Mouse (Mus musculus) neural tube, embryonic 11.5 days (tissue): ENCODE measurements around the gene 1600012H06Rik. TPM values are rescaled to one million over a fixed set of nuclear protein-coding genes. Genes with fewer than 3 reads are reported as not detected.
"Not testable (repeated sequence)": the region's sequence is repeated elsewhere in the genome, so short reads cannot be mapped to it uniquely, and the experiment has no call there.

Source experiments
- ATAC-seq: fragments of 200-750 bp; cut with Nextera tagmentation; 2 replicates; pipeline ENCODE4 v1.8.0; 2017; ENCODE audit warnings: moderate number of reproducible peaks, mild to moderate bottlenecking, moderate TSS enrichment, moderate library complexity; ENCODE audit not compliant: insufficient read depth, low FRiP score, low TSS enrichment
- DNase-seq: peaks from one replicate; pipeline ENCODE4 v3.0.0-alpha.2; 2015; ENCODE audit warnings: low spot score
- H3K27ac ChIP-seq: fragments of 300-500 bp; sonication (generic); 2 replicates; pipeline ENCODE4 v1.5.1; 2014; ENCODE audit warnings: low read depth, mild to moderate bottlenecking, low read length
- H3K27me3 ChIP-seq: fragments of 300-500 bp; sonication (generic); 2 replicates; pipeline ENCODE4 v1.6.1; 2014; ENCODE audit warnings: mild to moderate bottlenecking, low read length, mixed read lengths; ENCODE audit not compliant: control insufficient read depth, insufficient read depth
- H3K36me3 ChIP-seq: fragments of 300-500 bp; sonication (generic); 2 replicates; pipeline ENCODE4 v1.6.1; 2014; ENCODE audit warnings: mild to moderate bottlenecking, low read length, moderate library complexity, mixed read lengths; ENCODE audit not compliant: control insufficient read depth, insufficient read depth
- H3K4me1 ChIP-seq: fragments of 300-500 bp; sonication (generic); 2 replicates; pipeline ENCODE4 v1.6.1; 2014; ENCODE audit warnings: low read length, mixed read lengths; ENCODE audit not compliant: control insufficient read depth, insufficient read depth
- H3K4me2 ChIP-seq: fragments of 300-500 bp; sonication (generic); 2 replicates; pipeline ENCODE4 v1.6.1; 2014; ENCODE audit warnings: low read depth, mild to moderate bottlenecking, moderate library complexity
- H3K4me3 ChIP-seq: fragments of 300-500 bp; sonication (generic); 2 replicates; pipeline ENCODE4 v1.5.1; 2014; ENCODE audit warnings: low read depth, low read length
- H3K9ac ChIP-seq: fragments of 300-500 bp; sonication (generic); 2 replicates; pipeline ENCODE4 v1.6.1; 2014; ENCODE audit warnings: mild to moderate bottlenecking, low read length
- H3K9me3 ChIP-seq: fragments of 300-500 bp; sonication (generic); 2 replicates; pipeline ENCODE4 v1.6.1; 2016; ENCODE audit warnings: low read length; ENCODE audit not compliant: control insufficient read depth
- WGBS: fragments of 180-500 bp; shearing (Covaris S2); extraction: QIAGEN DNeasy Blood & Tissue Kit; methylation state at CpG from one replicate; pipeline ENCODE4 v1.1.7; 2014; 5-methylcytosine and 5-hydroxymethylcytosine counted together
- polyA plus RNA-seq: library from polyadenylated mRNA; unstranded; fragments of >200 nt; fragmentation: Nextera tagmentation; extraction: Ambion mirVana; gene quantifications from 2 replicates; pipeline ENCODE4 v1.2.1, GENCODE M21; 2014

Gene 1600012H06Rik
- polyA plus RNA-seq, 1 experiment from 2014 or later = 36.2 TPM

- Histone ChIP-seq H3K36me3 (no peaks in the 10 kb centered on the region; the same call in 1 of the 2 replicates), H3K9me3 (no peaks in the 10 kb centered on the region), H3K4me1 (peaks cover 7% of the 10 kb centered on the region), H3K27ac (no peak overlapping the region), H3K27me3 (no peaks in the 10 kb centered on the region), H3K4me2 (no peak overlapping the region), H3K4me3 (no peak overlapping the region), H3K9ac (no peak overlapping the region)
- ATAC-seq = no peak
- DNase-seq = no peak
- WGBS = 90% methylated on average over 5 of the region's 5 CpGs
Observed at GRCm38 (mm10) chr17:14958686-14959327, 15.8 kb downstream of the 1600012H06Rik start.

- H3K9ac ChIP-seq = no peak overlapping the region; the same call in 1 of the 2 replicates
- no peak overlapping the region for H3K27ac ChIP-seq
- H3K36me3 ChIP-seq = no peaks in the 10 kb centered on the region; the same call in 1 of the 2 replicates
- DNase-seq = no peak
- WGBS = 23% methylated on average over 3 of the region's 3 CpGs
- H3K9me3 ChIP-seq = no peaks in the 10 kb centered on the region
- H3K4me3 ChIP-seq = peak overlapping the region; percentile 25
- H3K4me1 ChIP-seq = peaks cover 7% of the 10 kb centered on the region
- H3K4me2 ChIP-seq = peak overlapping the region; percentile 28; the same call in 1 of the 2 replicates
- no peaks in the 10 kb centered on the region for H3K27me3 ChIP-seq
- ATAC-seq = no peak
Observed at GRCm38 (mm10) chr17:14959979-14960378, 17.0 kb downstream of the 1600012H06Rik start.

- peak; percentile 18; the same call in 1 of the 2 replicates for ATAC-seq
Observed at GRCm38 (mm10) chr17:14960520-14960919, 17.5 kb downstream of the 1600012H06Rik start.

GRCm38 (mm10) chr17:14960951-14961556 lies 18.1 kb downstream of the 1600012H06Rik start, which contains the start of gene Phf10:
Gene Phf10, minus strand, starts transcription at chr17:14961273.
- ATAC-seq, H3K36me3 ChIP-seq, H3K27ac ChIP-seq, H3K4me1 ChIP-seq, H3K27me3 ChIP-seq, H3K9me3 ChIP-seq: not testable (repeated sequence)
- Histone ChIP-seq H3K4me3 (peak within 1 kb of the TSS; percentile 65), H3K4me2 (peak within 1 kb of the TSS; percentile 93), H3K9ac (peak within 1 kb of the TSS; percentile 61)
- peak; percentile 46 for DNase-seq
- under 1% methylated on average over 35 of the region's 100 CpGs for WGBS

More at GRCm38 (mm10) chr17:14960520-14960919, 17.5 kb downstream of the 1600012H06Rik start:
- H3K36me3 ChIP-seq = no peaks in the 10 kb centered on the region; the same call in 1 of the 2 replicates
- under 1% methylated on average over 15 of the region's 23 CpGs for WGBS
- H3K27ac ChIP-seq = no peak overlapping the region
- no peaks in the 10 kb centered on the region for H3K27me3 ChIP-seq
- peaks cover 7% of the 10 kb centered on the region for H3K4me1 ChIP-seq
- H3K9me3 ChIP-seq = no peaks in the 10 kb centered on the region
- H3K9ac ChIP-seq = peak overlapping the region; percentile 61
- H3K4me2 ChIP-seq = peak overlapping the region; percentile 93
- DNase-seq = peak; percentile 20
- peak overlapping the region; percentile 65 for H3K4me3 ChIP-seq

- not testable (repeated sequence) for H3K4me1 ChIP-seq, H3K27ac ChIP-seq, H3K36me3 ChIP-seq, H3K4me3 ChIP-seq, H3K9me3 ChIP-seq, DNase-seq, H3K9ac ChIP-seq, H3K4me2 ChIP-seq, H3K27me3 ChIP-seq
- ATAC-seq = peak; percentile 89
- no CpG with 5 or more reads among the region's 44 CpGs for WGBS
Observed at GRCm38 (mm10) chr17:14961557-14962154, 18.7 kb downstream of the 1600012H06Rik start.

GRCm38 (mm10) chr17:14968373-14968913 lies 25.5 kb downstream of the 1600012H06Rik start:
- not testable (repeated sequence) for H3K9ac ChIP-seq, H3K4me3 ChIP-seq, ATAC-seq, H3K9me3 ChIP-seq, H3K27ac ChIP-seq, DNase-seq, H3K4me2 ChIP-seq, H3K4me1 ChIP-seq, H3K36me3 ChIP-seq, H3K27me3 ChIP-seq
- WGBS = no CpG with 5 or more reads among the region's 6 CpGs

- not testable (repeated sequence) for H3K27ac ChIP-seq, H3K4me3 ChIP-seq, H3K9ac ChIP-seq, H3K27me3 ChIP-seq, H3K36me3 ChIP-seq, H3K4me2 ChIP-seq, H3K4me1 ChIP-seq, ATAC-seq, H3K9me3 ChIP-seq, DNase-seq
- 4% methylated on average over 4 of the region's 7 CpGs for WGBS
Observed at GRCm38 (mm10) chr17:14977718-14978361, 34.9 kb downstream of the 1600012H06Rik start.

- H3K27me3 ChIP-seq, DNase-seq, H3K4me3 ChIP-seq, H3K4me2 ChIP-seq, H3K9me3 ChIP-seq, H3K9ac ChIP-seq, H3K27ac ChIP-seq, H3K36me3 ChIP-seq, H3K4me1 ChIP-seq: not testable (repeated sequence)
- peak; percentile 97 for ATAC-seq
- no CpG with 5 or more reads among the region's 60 CpGs for WGBS
Observed at GRCm38 (mm10) chr17:14978362-14979038, 35.5 kb downstream of the 1600012H06Rik start, which contains the start of the genes 9030025P20Rik and Gm3417. Gene 9030025P20Rik, plus strand, starts transcription at chr17:14978468. Gene Gm3417, minus strand, starts transcription at chr17:14978790.
